Mouse (Mus musculus): ENCODE measurements around the gene Cpeb2. TPM values are rescaled to one million over a fixed set of nuclear protein-coding genes. Genes with fewer than 3 reads are reported as not detected.
A peak's percentile ranks its signal among the peaks of the same experiment; 100 is the strongest.

Cpeb2 gene
- total RNA-seq (2022), result 10 to 100 TPM; 30.0 to 45.8 (median 34.7) TPM

- peak; percentile 97 for DNase-seq
Observed at GRCm38 (mm10) chr5:43232480-43233315, at the start of gene Cpeb2. Gene Cpeb2, plus strand, starts transcription at chr5:43233170.

- no peak for DNase-seq
Observed at GRCm38 (mm10) chr5:43183556-43183955, 49.4 kb upstream of the Cpeb2 start.

GRCm38 (mm10) chr5:43184834-43185233, 48.1 kb upstream of the Cpeb2 start:
- DNase-seq, result no peak

GRCm38 (mm10) chr5:43185478-43185877, 47.5 kb upstream of the Cpeb2 start:
- no peak for DNase-seq

GRCm38 (mm10) chr5:43200686-43201085, 32.3 kb upstream of the Cpeb2 start:
- DNase-seq, result no peak

- no peak for DNase-seq
Observed at GRCm38 (mm10) chr5:43206495-43207053, 26.4 kb upstream of the Cpeb2 start.

- no peak for DNase-seq
Observed at GRCm38 (mm10) chr5:43217468-43217867, 15.5 kb upstream of the Cpeb2 start.

GRCm38 (mm10) chr5:43217987-43218846, 14.8 kb upstream of the Cpeb2 start:
- DNase-seq, result no peak

- DNase-seq, result no peak
Observed at GRCm38 (mm10) chr5:43218847-43219132, 14.2 kb upstream of the Cpeb2 start.

- DNase-seq, result no peak
Observed at GRCm38 (mm10) chr5:43223359-43223758, 9.6 kb upstream of the Cpeb2 start.

- DNase-seq, result no peak
Observed at GRCm38 (mm10) chr5:43224245-43224644, 8.7 kb upstream of the Cpeb2 start.

- no peak for DNase-seq
Observed at GRCm38 (mm10) chr5:43226160-43226559, 6.8 kb upstream of the Cpeb2 start.

- peak; percentile 60 for DNase-seq
Observed at GRCm38 (mm10) chr5:43227607-43228006, 5.4 kb upstream of the Cpeb2 start.

- DNase-seq, result no peak
Observed at GRCm38 (mm10) chr5:43231061-43231460, 1.9 kb upstream of the Cpeb2 start.

GRCm38 (mm10) chr5:43232149-43232479, 856 bp upstream of the Cpeb2 start:
- DNase-seq, result no peak

- DNase-seq, result peak; percentile 87
Observed at GRCm38 (mm10) chr5:43233316-43234181, 579 bp downstream of the Cpeb2 start.

GRCm38 (mm10) chr5:43234321-43235185, 1.6 kb downstream of the Cpeb2 start:
- peak; percentile 23 for DNase-seq

GRCm38 (mm10) chr5:43235186-43235785, 2.3 kb downstream of the Cpeb2 start:
- peak; percentile 63 for DNase-seq

GRCm38 (mm10) chr5:43235997-43236396, 3.0 kb downstream of the Cpeb2 start:
- DNase-seq, result no peak

GRCm38 (mm10) chr5:43236476-43236875, 3.5 kb downstream of the Cpeb2 start:
- DNase-seq, result no peak

GRCm38 (mm10) chr5:43237238-43237637, 4.3 kb downstream of the Cpeb2 start:
- DNase-seq, result no peak
